Mouse (Mus musculus) heart, postnatal 36 days (tissue): ENCODE measurements around the gene Vmn2r104. TPM values are rescaled to one million over a fixed set of nuclear protein-coding genes. Genes with fewer than 3 reads are reported as not detected.

Experiments used
- DNase-seq, 2 experiments: peaks; one replicate each; pipeline ENCODE4 v3.0.0; 2021 to 2022
- intact Hi-C: fragments of 180-260 bp; cut with DNase I; formaldehyde crosslinking; loops from one replicate; pipeline ENCODE4 v1.15.1; 2025
- total RNA-seq, 2 experiments: library from RNA; stranded (reverse); gene quantifications; 2 replicates each; pipeline ENCODE4 v1.2.3; 2021

Gene Vmn2r104
- not detected for total RNA-seq

- intact Hi-C loops = no loop called here
- no peak for DNase-seq
Measured at GRCm38 (mm10) chr17:20048236-20048635, at the start of gene Vmn2r104. TSS of gene Vmn2r104 (minus strand) at chr17:20048336.

DNA sequence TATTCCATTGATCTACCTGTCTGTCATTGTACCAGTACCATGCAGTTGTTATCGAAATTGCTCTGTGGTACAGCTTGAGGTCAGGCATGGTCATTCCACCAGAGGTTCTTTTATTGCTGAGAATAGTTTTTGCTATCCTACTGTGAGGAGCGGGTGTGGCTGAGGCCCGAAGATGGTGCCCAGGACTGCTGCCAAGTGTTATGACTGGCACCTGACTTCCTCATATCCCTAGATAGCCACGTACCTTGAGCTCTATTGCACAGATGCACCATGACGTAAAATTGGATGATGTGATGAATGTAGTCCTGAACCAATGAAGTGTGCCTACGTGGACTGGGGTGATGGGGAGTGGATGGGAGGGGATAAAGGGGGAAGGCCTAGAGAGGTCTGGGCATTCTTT, 26.0 kb upstream of the Vmn2r104 start:
- intact Hi-C loops = no loop called here

DNA sequence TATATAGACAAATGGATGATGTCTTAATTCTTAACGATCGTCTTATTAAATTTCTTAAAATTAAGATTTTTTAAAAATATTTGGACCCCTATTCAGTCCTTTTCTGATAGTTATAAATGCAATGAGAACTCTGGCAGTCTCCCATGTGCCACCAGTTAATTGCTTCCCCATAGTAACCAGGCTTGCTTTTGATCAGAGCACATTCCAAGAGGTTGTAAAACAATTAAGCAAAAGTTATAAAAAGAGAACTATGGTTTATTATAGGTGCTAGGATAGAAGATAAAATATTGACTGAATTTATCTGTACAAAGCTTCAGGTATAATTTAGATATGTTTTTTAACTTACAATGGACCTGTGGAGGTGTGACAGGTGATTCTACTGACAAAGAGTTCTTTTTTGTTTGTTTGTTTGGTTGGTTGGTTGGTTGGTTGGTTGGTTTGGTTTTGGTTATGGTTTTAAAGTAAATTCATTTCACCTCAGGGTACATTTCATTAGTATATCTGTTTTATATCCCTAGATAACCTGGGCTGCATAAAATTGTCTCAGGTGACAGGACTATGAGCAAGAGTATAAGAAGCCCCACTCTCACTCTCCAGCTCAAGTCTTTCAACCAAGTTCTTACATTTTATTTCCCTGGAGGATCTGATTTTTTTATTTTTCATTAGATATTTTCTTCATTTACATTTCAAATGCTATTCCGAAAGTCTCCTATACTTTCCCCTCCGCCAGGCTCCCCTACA, 23.7 kb upstream of the Vmn2r104 start:
- no peak for DNase-seq

More for the DNA sequence above, 26.0 kb upstream of the Vmn2r104 start:
- DNase-seq = no peak

More for the DNA sequence above, 23.7 kb upstream of the Vmn2r104 start:
- intact Hi-C loops = no loop called here

Other genes with a start within 250 kb of the Vmn2r104 start
- not detected for gene Fpr-rs7, start 65.9 kb upstream of the Vmn2r104 start, total RNA-seq
- not detected for gene Fpr-rs6, start 134.8 kb upstream of the Vmn2r104 start, total RNA-seq
- gene Vmn2r105, start 186.7 kb upstream of the Vmn2r104 start, total RNA-seq = not detected
- gene Vmn2r106, start 237.2 kb upstream of the Vmn2r104 start, total RNA-seq = not detected